Mouse (Mus musculus) kidney, adult 18-20 months (tissue): ENCODE measurements around the gene 2010111I01Rik.
A peak's percentile ranks its signal among the peaks of the same experiment; 100 is the strongest.

Experiments used
- DNase-seq: peaks from one replicate; pipeline ENCODE4 v3.0.0; 2021

2010111I01Rik gene

DNA sequence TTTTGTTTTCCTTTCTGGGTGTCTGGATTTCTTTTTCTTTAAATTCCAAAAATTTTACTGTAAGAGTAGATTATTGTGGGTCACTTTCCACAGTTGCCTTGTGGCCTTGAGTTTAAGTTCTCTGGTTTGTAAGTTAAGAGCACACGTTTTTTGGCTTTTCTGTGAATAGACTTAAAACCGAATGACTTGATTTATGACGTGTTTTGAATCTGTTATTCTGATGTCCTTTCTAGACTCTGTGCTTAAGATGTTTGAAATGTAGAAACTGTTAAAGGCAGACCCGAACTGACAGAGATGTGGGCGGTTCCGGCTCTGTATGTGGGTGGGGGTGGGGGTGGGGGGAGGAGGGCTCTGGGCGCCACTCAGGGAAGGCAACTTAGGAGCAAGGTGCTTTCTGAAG lies 282.3 kb downstream of the 2010111I01Rik start:
- DNase-seq = no peak

DNA sequence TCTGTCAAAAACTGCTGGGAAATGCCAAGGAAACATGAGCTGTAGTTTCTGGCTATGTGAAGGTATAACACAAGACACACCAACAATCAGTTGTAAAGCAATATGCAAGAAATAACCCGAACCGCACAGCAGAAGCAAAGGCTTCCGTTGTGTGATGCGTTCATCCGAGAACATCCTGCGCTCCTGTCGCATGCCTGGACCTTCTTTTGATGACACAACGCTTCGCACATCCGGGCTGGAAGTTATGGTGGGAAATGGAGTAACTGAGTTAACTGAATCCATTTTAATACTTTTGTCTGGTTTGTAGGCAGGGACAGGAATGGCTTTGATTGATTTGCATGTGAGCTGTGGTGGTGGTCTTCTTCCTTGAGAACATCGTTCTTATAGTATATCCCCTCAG lies 282.9 kb downstream of the 2010111I01Rik start:
- DNase-seq = no peak

DNA sequence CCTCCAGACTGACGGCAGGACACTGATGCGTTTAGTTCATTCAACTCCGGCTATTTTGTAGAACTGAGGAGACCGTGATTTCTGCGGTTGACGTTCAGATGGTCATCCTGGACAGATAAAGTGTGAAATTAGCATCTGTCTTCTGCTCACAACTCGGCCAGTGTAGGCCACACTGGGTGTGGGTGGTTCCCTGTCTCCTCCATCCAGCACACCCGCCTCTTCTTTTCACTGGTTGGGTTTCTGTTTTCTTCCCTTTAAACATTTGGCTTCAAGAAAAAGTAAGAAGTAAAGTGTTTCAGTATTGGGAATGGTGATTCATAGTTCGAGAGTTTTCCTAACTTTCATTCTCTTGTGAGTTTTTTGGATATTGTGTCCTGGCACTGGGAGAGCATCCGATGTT lies 283.6 kb downstream of the 2010111I01Rik start:
- no peak for DNase-seq

DNA sequence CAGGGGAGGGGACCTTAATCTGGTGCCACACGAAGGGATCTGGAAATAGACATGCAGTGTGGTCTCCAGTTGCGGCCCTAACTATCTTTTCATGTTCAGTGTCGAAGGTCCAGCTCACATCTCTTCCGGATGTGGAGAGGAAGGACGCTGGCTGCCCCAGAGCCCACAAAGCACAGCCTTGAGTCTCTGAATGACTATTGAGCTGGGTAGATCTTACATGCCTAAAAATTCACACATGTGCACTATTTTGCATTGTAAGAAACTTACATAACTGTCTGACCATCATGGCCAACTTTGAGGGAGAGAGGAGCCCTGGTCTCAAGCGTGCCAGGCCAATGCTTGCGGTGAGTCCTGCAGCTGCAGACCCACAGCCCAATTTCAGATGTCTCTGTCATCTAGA lies 284.5 kb downstream of the 2010111I01Rik start:
- DNase-seq = no peak

DNA sequence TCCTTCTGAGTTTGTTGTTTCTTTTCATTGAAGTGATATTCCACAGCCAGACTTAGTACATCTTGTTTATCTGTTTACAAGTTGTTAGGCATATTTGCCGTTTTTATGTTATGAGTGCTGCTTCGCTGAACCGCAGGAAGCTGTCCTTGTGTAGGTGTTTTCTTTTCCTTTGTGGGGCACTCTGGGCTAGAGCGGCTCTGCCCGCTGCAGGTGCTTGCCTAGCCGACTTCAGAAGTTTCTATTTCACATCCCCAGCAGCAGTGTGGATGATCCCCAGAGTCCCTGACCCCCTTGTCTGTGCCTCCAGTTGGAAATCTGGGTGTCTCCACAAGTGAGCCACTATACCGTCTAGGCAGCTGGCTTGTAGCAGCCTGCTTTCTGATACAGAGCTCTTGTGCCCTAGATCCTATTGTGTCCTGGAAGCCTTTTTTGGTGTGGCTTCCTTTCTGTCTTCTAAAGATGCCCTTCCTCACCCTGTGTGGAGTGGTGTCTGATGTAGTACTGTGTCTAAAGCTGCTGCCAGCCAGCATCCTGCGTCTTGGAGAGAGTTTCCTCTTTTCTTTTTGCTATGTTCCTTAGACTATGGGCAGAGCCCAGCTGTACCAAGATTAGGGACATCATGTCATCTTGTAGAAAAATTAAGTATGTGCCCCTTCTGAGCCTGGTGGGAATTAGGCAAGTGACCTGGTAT lies 285.2 kb downstream of the 2010111I01Rik start:
- DNase-seq = no peak

DNA sequence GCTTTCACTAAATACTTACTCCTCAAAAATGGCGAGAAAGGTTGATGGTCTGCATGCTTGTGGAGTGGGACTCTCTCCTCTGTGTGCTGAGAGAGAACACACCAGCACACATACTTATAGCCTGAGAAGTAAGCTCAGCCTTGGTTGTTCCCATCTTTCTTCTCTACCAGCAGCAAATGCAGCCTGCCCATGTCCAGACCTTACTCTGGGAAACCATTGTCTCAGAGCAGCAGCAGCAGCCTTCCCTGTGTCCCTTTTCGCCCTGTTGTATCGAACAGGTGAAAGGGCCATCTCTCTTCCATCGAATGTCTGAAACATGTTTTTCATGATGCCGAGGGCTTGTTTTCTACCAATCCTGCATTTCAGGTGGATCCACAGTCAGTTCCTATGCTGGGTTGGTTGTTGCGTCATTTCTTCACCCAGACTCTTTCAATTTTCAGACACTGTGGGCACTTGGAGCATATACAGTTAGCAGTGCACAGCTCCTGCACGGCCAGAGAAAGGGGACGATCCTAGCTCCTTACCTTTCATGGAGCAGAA lies 285.8 kb downstream of the 2010111I01Rik start:
- no peak for DNase-seq

DNA sequence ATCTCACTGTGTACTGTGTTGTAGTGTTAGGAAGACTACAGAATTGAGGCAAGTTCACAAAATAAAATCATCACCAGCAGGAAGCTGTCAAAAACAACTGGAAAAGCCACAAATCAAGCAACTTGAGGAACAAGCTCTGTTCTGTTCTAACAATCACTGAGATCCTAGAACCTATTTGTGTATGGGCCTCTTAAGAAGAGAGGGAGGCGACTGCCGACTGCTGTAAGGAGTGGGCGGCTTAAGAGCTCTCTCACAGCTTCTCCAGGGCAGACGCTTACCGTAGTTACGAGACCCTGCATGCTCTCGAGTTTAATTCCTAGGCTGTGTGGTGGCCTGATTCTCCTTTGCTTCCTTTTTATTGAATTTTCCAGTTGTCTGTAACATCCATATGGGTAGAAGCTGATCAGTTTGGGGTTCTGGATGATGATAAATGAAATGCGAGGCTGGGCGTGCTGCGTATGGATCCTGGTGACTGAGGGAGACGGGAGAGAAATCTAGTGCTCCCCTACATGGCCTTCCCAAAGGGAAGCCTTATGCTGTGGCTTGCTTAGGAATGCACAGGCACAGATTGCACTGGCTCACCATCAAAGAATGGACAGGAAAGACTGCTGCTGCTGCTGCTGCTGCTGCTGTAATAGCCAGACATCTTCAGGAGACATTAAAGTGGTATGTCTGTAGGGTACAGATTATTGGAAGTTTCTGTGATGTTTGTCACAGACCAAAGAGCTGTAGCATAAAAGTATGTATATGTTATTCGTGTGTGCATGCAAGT lies 286.6 kb downstream of the 2010111I01Rik start:
- no peak for DNase-seq

DNA sequence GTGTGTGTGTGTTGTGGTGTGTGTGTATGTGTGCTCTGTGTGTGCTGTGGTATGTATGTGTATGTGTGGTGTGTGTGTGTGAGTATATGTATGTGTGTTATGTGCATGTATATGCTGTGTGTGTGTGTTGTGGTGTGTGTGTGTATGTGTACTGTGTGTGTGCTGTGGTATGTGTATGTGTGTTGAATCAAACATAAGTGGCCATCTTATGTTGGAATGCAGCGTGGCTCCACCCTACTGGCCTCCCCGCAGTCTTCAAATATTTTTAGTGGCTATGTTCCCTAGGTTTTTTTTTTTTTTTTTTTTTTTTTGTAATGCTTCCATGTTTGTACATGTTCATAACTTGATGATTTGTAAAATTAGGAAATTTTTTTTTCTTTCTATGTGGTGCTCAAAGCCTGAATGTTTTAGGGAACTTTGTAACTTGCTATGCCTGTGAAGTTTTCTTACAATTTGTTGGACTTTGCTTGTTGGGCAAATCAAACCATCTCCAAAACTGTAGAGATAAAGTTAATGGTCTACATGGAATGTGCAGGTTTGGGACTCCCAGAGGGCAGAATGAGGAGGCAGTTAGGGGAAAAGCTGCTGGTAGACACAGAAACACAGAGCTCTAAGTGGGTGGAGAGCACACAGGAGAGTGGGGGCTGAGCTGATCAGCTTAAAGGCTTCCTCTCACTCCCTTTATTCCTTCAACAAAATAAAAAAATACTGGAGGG lies 287.8 kb downstream of the 2010111I01Rik start:
- no peak for DNase-seq

DNA sequence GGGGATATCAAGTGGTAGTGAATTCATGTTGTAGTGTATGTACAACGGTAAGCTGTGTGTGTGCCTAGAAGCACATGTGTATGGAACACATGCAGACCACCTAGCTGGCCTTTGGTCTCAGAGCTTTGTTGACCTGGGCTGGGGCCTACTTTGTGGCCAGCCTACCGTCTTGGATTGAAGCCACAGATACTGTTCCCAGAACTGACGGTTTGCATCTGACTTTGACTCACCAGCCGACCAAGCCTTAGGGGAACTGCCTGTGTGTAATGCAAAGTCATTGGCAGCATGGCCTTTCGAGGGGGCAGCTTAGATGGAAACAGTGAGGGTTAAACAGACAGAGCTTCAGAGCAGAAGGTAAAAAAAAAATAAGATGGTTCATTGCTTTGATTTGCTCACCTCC lies 288.5 kb downstream of the 2010111I01Rik start:
- no peak for DNase-seq

DNA sequence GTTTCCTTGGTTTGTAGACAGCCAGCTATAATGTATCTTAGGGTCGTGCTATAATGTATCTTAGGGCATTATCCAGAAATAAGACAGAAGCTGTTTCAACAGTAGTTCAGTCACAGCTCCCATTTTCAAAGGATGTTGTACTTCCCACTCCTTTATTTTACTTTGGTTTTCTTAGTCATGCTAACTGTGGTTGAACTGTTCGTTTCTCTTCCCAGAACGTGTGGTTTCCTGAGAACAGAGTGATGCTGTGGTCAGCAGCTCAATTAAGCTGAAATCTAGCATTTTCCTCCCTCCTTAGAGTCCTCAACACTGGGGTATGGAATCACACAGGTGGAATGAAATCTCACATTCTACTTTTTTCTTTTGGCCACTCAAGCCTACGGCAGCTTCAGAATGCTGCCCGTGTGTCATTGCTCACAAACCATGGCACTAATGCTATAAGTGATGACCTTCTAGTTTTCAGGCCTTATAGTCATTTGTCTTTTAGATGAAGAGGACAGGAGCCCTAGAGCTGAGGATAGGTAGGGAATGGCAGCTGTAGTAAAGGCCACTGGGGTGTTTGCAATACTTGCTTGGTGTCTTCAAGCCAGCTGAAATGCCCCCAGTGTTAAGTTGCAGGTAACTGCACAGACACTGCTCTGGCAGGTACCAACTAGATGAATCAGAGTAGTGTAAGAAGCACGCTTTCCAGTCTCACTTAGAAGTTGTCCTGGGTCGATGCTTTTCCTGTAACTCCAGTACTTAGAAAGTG lies 289.4 kb downstream of the 2010111I01Rik start:
- no peak for DNase-seq

DNA sequence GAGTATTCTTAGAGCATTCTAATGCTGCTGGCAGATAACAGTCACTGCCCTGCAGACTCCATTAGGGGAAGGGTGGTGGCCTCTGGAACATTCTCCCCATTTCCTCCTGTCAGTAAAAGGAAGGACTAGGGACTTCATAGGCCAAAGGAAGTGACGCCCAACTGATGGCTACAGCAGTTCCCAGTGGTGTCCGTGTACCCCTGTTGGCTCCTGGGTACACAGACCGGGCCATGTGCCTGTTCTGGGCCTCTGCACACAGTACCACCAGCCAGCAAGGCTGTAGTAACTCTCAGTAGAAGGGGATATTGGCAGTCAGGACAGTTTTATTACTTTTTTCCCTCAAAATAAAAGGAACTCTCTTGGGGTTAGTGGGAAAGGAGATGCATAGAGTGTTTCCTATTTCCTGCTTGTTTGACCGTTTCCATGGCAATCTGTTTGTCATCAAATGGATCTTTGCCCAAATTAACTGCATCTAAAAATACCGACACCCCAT lies 290.9 kb downstream of the 2010111I01Rik start:
- peak; percentile 61 for DNase-seq

DNA sequence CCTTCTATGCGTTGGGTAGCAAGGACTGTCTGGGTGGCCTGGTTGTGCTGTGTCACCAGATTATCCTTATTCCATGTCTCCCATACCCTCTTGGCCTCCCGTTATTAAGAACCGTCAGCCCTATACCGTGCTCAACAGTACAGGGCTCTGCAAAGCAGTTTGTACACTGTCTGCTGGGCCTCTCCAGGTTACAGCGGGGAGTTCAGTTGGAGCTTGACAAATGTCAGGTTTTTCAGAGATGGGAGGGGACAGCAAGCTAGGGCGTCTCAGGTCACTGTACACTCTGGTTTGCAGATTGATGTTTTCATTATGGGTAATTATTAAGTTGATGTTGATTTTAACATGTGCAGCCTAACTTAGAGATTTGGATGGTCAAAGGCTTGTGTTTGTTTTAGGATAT lies 291.5 kb downstream of the 2010111I01Rik start:
- peak; percentile 38 for DNase-seq

DNA sequence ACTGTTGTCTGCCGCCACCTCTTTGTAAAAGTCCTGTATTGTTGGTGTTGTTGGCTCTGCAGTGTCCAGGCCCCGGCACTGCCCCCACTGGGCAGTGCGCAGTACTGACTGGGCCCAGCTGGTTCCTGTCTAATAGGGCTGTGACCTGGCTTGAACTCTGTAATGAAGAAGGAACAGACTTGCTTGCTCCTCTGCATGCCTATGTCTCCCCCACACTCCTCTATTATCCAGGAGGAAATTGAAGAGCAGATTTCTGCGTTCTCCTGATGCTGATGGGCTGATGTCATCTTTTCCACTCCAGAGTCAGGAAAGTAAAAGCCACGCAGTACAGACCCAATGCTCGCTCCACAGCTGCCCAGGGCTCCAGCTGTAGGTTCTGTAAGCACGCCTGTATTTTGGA lies 292.1 kb downstream of the 2010111I01Rik start:
- DNase-seq = peak; percentile 73

DNA sequence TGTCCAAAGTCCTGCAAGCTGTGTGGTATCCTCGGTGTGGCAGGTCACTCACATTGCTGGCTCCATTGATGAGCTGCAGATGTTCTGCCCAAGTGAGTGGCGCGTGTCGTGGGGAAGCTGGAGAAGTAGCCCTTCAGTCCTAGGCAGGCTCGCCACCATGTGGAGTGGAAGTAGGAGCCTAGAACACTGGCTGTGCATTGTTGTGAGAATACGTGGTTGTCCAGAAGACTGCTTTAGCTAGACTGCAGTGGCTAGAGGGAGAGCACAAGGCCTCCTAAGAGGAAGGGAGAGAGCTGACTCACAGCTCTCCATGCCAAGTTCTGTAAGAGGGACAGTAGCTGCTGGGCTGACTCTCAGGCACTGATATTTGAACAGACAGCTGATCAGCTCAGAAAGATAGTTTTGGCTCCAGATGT lies 293.5 kb downstream of the 2010111I01Rik start:
- peak; percentile 29 for DNase-seq

DNA sequence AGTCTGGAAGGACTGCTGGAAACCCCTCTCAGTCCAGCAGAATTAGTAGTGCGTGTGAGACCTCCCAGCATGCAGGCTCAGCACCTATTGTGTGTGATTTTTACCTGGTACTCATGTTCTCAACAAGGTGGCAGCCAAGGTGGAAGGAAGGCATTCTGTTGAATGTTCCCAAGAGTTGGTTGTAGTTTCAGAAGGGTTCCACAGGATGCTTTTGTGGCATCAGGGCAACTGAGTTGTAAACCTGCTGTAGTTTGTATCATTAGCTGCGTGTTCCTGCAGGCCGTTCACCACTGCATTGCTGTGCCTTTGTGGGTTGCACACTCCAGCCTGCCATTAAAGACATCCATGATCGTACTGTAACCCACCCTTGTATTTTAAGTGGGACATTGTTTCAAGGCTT lies 294.0 kb downstream of the 2010111I01Rik start:
- DNase-seq = no peak

DNA sequence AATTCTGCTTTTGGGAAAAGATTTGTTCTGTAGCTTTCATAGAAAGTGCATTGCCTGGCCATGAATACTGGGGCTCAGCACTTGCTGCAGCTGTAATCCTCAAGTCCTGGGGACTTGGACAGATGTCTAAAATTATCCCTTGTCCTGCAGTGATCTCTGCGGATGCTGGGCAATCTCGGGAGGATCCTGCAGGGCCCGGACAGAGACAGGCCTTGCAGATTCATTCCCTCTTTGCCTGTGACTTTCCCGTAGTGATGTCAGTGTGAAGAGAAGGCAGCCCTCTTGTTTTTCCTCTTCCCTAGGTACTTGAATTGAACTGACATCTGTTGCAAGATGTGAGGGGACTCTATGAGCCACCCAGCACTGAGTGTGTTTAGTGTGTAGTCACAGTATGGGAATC lies 295.4 kb downstream of the 2010111I01Rik start:
- DNase-seq = no peak

DNA sequence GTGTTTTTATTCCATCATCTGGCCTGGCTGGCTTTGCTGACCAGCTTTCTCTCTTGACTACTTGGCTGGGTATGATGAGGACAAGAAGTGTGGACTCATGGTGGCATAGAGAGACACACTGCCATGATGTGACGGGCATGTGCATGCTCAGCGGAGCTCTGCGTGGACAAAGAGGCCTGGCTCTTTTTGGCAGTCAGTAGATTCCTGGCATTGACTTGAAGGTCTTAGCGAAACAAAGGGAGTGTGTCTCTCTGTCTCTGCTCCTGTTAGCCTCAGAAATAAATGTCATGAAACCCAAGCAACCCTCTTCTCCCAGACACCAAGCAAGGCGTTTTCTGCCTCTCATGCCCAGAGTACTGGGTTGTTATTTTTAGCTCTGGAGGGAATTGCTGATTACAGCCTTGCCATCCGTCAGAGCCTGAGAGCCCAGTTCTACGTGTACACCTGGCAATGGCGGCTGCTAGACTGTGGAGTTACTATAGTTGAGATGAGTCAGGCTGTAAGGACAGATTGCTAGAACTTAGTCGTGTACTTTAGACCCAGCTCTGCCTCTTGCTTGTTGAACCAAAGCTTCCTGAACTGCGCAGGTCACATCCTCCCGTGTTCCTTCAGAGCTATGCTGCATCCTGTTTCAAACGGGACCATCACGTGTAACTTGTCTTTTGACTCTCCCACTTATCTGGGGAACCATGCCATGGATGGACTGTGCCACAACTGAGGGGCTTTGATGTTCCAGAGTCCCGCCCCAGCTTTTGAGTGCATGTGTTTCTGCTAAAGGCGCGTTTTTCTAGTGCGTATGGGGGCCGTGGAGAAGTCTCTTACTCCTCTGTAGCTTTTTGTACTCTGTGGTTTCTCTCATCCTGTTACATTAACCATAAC lies 296.3 kb downstream of the 2010111I01Rik start:
- DNase-seq = no peak

DNA sequence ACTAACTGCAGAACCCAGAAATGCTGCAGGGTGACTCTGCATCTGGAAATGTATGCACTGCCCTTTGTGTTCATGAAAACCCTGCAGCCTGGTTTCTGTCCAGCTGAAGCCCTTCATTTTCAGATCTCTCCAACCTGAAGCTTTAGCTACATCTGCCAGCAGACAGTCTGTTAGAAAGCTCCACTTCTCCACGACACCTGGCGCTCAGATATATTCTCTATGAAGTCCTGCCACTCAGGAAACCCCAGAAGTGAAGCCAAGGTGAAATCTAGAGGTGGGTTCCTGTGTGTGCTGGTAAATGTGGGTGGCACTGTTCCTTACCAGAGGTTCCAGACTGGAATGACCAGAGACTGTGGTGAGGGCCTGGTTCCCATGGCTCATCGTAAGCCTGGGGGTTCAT lies 297.0 kb downstream of the 2010111I01Rik start:
- no peak for DNase-seq

DNA sequence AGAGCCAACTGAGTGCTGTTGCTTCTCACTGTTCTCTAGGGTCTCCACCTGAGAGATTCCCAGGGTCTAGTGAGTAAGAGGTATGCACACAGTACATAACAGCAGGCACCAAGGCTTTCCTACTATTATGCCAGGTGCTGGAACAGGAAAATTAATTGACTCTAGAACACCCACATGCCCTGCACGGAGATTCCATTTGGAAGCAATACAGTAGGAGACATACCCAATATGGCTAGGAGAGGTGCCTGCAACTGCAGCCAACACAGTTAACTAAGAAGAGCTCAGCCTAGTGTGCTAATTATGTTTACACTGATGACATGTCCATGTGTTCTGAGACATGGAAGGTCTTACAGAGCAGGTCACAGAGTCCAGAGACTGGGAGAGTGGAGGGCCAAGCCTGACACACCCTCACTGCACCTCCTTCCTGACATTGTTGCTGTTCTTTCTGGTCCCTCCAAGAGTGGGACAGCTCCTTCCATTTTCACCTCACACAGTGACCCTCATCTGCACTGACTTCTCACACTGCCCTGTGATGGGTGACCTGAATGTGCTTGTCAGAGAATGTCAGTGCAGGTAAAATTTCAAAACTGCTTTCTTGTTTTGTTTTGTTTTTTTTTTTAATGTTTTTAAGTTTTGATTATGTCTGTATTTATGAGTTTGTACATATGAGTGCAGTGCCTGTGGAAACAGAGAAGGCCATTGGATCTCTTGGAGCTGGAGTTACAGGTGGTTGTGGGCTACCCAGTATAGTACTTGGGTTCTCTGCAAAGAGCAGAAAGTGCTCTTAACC lies 297.7 kb downstream of the 2010111I01Rik start:
- DNase-seq = no peak

DNA sequence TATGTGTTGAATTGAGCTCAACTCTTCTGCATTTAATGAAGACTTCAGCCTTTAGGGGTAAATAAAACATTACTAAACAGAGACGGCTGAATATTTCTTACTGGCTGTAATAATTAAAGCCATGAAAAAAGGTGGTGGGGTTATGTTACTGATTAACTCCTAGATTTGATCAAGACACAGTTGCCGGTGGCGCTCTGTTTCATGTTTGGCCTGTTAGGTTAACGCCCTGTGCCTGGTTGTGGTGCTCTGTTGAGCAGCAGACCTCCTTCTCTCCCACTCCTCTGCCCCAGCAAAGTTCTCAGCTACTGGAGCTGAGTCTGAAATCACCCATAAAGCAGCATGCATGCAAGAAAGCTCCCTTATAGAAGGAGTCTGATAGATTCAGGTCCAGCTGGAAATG lies 303.7 kb downstream of the 2010111I01Rik start:
- DNase-seq = no peak

DNA sequence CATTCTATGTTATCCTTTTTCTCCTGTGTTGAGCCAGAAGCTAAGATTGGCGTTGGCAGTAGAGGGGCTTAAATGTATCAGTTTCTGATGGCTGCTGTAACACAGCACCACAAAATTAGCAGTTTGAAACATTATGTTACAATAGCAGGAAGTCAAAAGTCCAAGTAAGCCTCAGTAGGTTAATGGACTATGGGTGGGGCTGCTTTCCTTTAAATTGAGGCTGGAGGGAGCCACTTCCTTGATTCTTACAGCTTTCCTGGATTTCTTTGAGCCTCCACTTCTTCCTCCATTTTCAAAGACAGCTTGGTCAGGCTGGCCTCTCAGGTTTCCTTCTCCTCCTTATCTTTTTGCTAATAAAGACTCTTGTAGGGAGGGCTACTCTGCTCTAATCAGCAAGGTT lies 304.1 kb downstream of the 2010111I01Rik start:
- no peak for DNase-seq
